Mouse (Mus musculus): ENCODE data around the gene Lmnb2. TPM values are rescaled to one million over a fixed set of nuclear protein-coding genes. Genes with fewer than 3 reads are reported as not detected.

Gene Lmnb2
- total RNA-seq, 1 experiment from 2014 or later: 11.8 TPM

- ATAC-seq (ENCODE audit: extremely low read depth, insufficient number of reproducible peaks, low FRiP score, poor library complexity, severe bottlenecking): no peak
Observed at GRCm38 (mm10) chr10:80948570-80948969, 30.5 kb upstream of the Lmnb2 start.

GRCm38 (mm10) chr10:80947802-80948201 is 29.8 kb upstream of the Lmnb2 start:
- no peak for ATAC-seq (ENCODE audit: extremely low read depth, insufficient number of reproducible peaks, low FRiP score, poor library complexity, severe bottlenecking)

GRCm38 (mm10) chr10:80946684-80947437 is 28.8 kb upstream of the Lmnb2 start:
- no peak for ATAC-seq (ENCODE audit: extremely low read depth, insufficient number of reproducible peaks, low FRiP score, poor library complexity, severe bottlenecking)

GRCm38 (mm10) chr10:80944231-80944630 is 26.2 kb upstream of the Lmnb2 start:
- ATAC-seq (ENCODE audit: extremely low read depth, insufficient number of reproducible peaks, low FRiP score, poor library complexity, severe bottlenecking): no peak

GRCm38 (mm10) chr10:80943701-80944100 is 25.7 kb upstream of the Lmnb2 start:
- no peak for ATAC-seq (ENCODE audit: extremely low read depth, insufficient number of reproducible peaks, low FRiP score, poor library complexity, severe bottlenecking)

GRCm38 (mm10) chr10:80942919-80943318 is 24.9 kb upstream of the Lmnb2 start:
- ATAC-seq (ENCODE audit: extremely low read depth, insufficient number of reproducible peaks, low FRiP score, poor library complexity, severe bottlenecking): peak; percentile 24; the same call in 1 of the 2 replicates

GRCm38 (mm10) chr10:80940988-80941347 is 22.9 kb upstream of the Lmnb2 start:
- no peak for ATAC-seq (ENCODE audit: extremely low read depth, insufficient number of reproducible peaks, low FRiP score, poor library complexity, severe bottlenecking)

- no peak for ATAC-seq (ENCODE audit: extremely low read depth, insufficient number of reproducible peaks, low FRiP score, poor library complexity, severe bottlenecking)
Observed at GRCm38 (mm10) chr10:80940320-80940987, 22.4 kb upstream of the Lmnb2 start.

GRCm38 (mm10) chr10:80939671-80940070 is 21.6 kb upstream of the Lmnb2 start:
- ATAC-seq (ENCODE audit: extremely low read depth, insufficient number of reproducible peaks, low FRiP score, poor library complexity, severe bottlenecking): peak; percentile 28

GRCm38 (mm10) chr10:80938831-80939550 is 20.9 kb upstream of the Lmnb2 start:
- no peak for ATAC-seq (ENCODE audit: extremely low read depth, insufficient number of reproducible peaks, low FRiP score, poor library complexity, severe bottlenecking)

GRCm38 (mm10) chr10:80937646-80938045 is 19.6 kb upstream of the Lmnb2 start:
- no peak for ATAC-seq (ENCODE audit: extremely low read depth, insufficient number of reproducible peaks, low FRiP score, poor library complexity, severe bottlenecking)

- no peak for ATAC-seq (ENCODE audit: extremely low read depth, insufficient number of reproducible peaks, low FRiP score, poor library complexity, severe bottlenecking)
Observed at GRCm38 (mm10) chr10:80936810-80937164, 18.7 kb upstream of the Lmnb2 start.

GRCm38 (mm10) chr10:80936135-80936809 is 18.2 kb upstream of the Lmnb2 start:
- ATAC-seq (ENCODE audit: extremely low read depth, insufficient number of reproducible peaks, low FRiP score, poor library complexity, severe bottlenecking): no peak

- no peak for ATAC-seq (ENCODE audit: extremely low read depth, insufficient number of reproducible peaks, low FRiP score, poor library complexity, severe bottlenecking)
Observed at GRCm38 (mm10) chr10:80935698-80936097, 17.7 kb upstream of the Lmnb2 start.

GRCm38 (mm10) chr10:80935241-80935640 is 17.2 kb upstream of the Lmnb2 start:
- ATAC-seq (ENCODE audit: extremely low read depth, insufficient number of reproducible peaks, low FRiP score, poor library complexity, severe bottlenecking): peak; percentile 41; the same call in 1 of the 2 replicates

- no peak for ATAC-seq (ENCODE audit: extremely low read depth, insufficient number of reproducible peaks, low FRiP score, poor library complexity, severe bottlenecking)
Observed at GRCm38 (mm10) chr10:80934136-80934985, 16.3 kb upstream of the Lmnb2 start.

GRCm38 (mm10) chr10:80933421-80933979 is 15.5 kb upstream of the Lmnb2 start:
- ATAC-seq (ENCODE audit: extremely low read depth, insufficient number of reproducible peaks, low FRiP score, poor library complexity, severe bottlenecking): peak; percentile 40

GRCm38 (mm10) chr10:80932700-80933420 is 14.8 kb upstream of the Lmnb2 start:
- ATAC-seq (ENCODE audit: extremely low read depth, insufficient number of reproducible peaks, low FRiP score, poor library complexity, severe bottlenecking): no peak
